Mouse (Mus musculus): ENCODE data around the gene Rcan1.

Gene Rcan1

DNA sequence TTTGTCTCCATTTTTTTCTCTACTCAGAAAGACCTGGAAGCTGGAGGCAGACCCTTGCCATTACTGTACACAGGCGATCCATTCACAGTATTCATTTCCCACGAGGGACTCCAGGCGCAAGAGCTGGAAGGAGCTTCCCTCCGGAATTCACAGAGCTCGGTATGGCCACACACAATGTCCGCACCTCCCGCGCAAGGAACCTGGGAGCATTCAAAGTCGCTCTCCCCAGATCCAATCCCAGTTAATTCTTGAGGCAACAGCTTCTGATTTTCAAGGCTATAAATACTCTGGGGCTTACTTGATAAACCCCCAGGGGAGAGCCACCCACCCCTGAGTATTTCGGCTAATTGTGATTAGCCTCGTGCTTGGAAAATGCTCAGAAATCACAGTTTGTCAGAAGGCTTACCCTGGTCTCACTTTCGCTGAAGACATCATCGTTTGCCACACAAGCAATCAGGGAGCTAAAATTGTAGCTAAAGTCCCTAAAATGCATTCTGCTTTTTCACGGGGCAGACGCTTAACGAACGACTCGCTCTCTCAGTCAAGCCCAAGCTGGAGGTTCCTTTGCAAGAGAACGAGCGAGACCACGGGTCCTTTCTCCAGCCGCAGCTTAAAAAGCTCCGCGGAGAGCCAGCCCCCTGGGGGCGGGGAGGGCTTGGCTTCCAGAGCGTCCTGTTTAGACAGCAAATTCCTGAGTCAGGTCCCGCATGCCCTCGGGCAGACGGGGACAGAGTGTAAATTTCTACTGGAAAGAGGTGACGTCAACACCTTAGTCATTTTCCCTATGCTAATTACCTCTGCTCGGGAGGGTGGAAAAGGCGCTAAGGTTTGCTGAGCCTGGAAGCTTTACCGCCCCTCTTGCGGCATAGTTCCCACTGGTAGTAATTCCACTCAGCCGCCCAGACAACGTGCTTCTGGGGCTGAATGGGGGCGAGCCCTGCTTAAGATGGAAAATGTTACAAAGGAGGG is 70.9 kb downstream of the Rcan1 start:
- peak; percentile 52 for DNase-seq (ENCODE audit: low read depth)

DNA sequence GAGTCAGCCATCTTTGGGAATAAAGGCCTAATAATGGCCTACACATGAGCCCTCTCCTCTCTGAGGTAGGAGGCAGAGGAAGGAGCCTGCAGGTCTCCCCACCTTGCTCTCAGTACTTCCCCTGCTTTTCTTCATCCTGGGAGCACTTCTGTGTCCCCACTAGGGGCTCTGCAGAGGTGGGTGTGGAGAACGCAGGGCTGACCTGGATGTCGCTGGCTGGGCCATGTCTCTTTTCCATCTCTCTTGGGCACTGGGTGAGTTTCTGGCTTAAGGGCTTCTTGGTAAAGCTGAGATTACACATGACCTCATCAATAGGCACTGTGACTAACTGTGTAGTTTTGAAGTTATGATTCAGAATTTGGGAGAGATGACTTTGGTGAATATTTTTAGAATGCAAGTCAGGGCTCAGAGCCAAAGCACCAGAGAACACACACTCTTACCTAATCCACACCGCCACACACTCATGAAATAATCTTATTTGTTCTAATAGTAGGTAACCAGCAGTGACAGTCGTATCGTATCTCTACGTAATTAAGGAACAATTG is 72.0 kb downstream of the Rcan1 start:
- DNase-seq (ENCODE audit: low read depth): no peak

DNA sequence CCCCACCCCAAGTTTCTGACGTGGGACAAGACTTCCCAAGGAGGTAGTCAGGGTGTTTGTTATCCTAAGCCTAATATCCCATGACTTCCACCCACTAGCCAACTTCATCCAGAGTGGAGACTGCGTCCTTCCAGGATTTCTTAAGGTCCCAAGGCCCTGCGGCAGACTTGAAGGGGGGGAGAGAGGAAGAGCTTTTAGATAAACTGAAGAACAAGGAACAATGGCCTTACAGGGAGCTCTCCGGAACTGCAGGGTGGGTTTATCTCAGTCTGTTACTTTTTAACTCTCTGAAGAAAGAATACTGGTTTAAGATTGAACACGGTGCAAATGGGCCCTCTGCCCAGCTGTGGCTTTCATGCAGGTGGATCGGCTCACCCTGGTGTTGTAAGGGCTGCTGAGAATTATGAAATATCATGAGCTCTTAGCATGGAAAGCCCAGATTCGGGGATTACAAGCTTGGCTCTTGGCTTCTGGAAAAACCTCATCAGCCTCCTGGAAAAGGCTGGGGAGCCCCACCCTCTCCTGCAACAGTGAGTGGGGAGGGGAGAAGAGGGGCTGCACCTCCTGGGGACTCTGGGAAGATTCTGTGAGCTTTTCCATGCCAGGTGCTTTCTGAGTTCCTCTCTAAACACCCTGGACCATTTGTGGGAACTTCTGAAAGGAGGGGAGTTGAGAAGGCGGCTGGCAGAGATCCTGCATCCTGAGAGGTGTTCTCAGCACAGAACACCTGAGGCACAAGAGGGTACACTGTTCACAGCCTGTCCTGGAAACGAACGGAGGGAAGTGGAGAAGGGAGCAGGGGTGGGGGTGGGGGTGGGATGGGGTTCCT is 72.7 kb downstream of the Rcan1 start:
- no peak for DNase-seq (ENCODE audit: low read depth)

DNA sequence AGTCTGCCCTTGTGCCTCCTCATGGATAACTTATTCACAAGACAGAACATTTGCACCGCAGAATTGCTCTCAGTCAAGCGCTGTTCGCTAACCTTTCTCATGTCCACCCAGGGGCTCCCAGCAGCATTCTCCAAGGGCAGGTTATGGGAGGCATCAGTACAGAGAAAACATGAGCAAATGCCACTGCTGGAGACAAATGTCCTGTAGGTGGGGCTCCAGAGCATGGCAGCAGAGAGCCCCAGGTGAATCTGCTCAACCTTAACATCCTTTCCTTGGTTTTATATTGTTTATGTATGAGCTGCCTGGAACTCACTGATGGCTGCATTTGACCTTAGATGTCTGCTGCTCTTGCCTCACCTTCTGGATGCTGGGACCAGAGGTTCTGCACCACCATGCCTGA is 76.9 kb downstream of the Rcan1 start:
- DNase-seq (ENCODE audit: low read depth): no peak

DNA sequence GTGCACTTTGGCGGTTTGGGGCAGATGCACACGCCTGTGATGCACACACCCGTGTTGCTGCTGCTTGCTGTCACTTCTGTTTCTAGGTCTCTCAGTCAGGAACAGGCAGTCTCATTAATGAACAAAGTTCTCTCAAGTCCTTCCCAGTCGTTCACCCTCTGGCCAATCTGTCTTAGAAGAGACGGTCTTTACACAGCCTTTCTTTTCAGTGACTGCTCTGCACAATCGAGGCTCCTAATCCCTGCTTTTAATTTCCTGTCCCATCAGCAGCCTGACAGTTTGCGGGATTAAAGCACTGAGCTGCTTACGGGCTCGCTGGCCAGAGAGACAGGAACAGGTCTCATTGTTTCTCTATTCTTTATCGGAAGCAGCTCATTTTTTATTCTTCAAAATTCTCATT is 83.0 kb downstream of the Rcan1 start:
- DNase-seq (ENCODE audit: low read depth): no peak

DNA sequence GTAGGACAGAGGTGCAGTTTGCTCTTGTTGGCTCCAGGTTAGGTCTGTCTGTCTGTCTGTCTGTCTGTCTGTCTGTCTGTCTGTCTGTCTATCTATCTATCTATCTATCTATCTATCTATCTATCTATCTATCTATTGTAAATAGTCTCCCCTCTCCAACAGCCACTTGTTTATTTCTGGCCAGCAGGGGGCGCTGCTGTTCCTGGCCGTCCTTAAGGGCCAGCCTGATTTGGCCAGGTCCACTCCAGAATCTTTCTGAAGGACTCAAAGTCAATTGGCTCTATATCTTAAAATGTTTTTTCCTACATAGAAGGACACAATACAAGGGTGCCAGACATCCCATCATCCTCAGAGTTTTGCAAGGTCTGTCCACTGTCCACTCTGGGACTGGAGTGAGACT is 85.6 kb downstream of the Rcan1 start:
- peak; percentile 42 for DNase-seq (ENCODE audit: low read depth)

DNA sequence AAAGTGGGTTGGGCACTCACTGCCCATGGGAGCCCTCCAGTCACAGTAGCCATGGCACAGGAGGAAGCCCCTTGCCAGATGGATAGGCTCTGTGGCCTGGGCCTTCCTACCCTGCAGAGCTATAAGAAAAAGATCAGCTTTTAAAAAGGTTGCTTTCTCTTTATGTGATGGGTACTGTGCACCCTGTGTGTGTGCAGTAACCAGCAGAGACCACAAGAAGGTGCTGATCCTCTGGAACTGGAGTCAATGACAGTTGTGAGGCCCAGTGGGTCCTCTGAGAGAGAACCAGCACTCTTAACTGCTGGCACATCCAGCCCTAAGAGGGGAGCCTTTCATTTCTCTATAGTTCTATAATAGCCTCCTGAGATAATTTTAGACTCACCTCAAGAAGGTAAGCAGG is 87.3 kb downstream of the Rcan1 start:
- DNase-seq (ENCODE audit: low read depth): no peak

DNA sequence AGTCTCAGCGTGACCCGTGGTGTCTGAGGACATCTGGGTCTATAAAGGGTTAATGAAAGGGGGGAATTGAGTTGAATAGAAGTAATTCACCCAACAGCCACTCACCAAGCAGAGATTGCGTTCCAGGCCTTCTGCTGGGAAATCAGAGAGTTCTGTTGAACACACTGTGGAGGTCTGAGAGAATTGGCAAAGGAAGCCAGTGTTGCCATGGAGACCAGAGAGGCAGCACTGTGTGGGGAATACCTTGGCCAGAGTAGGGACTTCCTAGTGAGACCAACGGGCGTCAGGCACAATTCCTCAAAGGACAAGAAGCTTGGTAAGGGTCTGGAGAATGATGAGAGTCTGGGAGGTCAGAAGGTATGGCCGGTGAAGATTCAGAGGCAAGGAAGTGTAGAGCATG is 88.2 kb downstream of the Rcan1 start:
- DNase-seq (ENCODE audit: low read depth): no peak

DNA sequence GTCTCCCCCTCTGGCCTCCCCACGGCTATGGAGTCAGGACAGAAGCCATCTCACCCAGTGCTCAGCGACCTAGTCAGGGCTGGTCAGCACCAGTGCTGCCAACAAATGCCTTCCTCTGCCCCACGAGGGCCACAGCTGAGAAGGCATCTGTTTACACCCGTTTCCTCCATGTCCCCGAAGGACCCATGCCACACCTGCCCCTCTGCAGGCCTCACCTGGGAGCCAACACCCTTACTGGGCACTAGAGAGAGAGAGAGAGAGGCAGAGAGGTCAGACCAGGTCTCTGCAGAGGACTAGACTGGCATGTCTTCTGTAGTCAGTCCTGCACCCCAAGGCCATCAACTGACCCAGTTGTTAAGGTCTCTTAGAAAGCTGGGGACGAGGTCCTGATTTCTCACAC is 89.6 kb downstream of the Rcan1 start:
- no peak for DNase-seq (ENCODE audit: low read depth)

DNA sequence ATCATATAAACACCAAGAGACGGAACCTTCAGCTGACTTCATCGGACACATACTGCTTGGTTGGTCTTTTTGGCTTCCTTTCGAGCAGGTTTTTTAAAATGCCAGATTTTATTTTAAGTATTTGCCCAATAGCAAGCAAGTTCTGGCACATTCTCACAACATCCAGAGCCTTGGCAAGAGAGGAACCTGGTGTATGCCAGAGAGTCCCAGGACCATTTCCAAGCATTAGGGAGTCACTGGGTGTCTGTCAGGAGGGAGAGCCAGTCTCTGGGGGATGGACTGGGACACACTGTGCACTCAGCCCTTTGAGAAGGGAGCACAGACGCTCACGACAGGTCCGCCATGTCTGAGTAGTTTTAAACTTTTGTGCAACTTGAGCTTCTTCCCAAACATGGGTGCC is 93.7 kb downstream of the Rcan1 start:
- DNase-seq (ENCODE audit: low read depth): no peak

DNA sequence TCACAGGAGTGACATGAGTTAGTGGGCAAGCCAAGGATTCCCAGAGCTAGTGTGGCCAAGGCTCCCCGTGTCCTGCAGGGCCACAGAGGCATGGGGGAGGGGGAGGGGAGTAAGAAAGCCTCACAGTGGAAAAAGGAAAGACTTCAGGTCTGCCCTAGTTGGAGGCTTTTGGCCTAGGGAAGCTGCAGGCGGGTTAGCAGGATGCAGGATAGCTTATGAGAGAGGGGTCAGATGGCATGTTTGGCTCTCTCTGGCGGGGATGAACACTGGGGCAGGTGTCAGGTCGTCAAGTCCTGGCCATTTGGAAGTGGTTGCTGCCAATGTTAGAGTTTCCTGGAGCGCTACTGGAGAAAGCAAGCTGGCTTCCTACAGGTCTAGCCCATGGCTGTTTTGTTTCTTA is 99.0 kb downstream of the Rcan1 start:
- no peak for DNase-seq (ENCODE audit: low read depth)

DNA sequence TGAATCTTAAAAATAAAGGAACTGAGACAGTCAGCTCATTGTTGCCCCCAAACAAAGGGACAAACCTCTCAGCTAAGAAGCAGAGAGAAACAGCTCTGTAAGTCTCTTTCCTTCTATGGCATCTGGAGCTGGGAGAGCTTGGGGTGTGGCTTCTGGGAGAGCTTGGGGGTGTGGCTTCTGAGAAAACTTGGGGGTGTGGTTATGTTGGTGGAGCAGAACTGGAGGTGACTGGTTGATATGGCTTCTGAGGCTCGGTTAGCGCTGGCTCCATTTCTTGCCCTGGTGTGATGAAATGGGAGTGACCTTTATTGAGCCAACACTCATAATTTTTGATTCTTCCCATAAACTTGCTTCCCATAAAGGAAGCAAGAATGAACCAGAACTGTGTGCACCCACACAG is 101.4 kb downstream of the Rcan1 start:
- DNase-seq (ENCODE audit: low read depth): peak; percentile 37

DNA sequence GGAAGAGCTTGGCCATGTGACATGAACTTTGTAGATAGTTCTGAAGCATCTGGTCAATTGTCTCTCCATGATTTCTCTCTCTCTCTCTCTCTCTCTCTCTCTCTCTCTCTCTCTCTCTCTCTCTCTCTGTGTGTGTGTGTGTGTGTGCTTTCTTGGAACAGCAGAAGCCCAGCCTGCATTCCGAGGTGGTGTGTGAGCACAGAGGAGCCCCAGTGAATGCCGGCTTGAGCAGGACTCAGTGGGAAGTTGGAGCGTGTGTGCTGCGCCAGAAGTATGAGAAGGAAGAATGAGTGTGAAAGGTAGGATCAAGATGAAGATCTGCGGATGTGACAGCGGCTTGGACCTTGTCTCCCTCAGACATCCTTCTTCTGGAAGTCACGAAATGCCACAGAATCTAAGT is 105.2 kb downstream of the Rcan1 start:
- no peak for DNase-seq (ENCODE audit: low read depth)

DNA sequence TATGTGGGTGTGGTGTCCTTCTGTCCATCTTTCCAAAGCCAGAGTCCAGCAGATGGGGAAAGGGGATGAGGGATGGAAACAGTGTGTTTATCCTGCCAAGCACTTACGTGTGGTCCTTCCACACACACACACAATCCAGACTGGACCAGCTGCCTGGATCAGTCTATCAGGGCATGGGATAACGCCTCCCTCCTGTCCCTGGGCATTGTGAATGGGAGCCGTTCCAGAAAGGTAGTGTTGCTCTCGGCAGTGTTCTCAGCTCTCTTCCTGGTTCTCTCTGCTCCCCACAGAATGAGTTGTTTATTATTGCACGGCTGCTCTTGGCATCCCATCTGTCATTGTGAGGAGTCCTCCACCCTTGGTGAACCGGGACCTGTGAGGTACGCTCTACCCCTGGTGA is 110.0 kb downstream of the Rcan1 start:
- no peak for DNase-seq (ENCODE audit: low read depth)

DNA sequence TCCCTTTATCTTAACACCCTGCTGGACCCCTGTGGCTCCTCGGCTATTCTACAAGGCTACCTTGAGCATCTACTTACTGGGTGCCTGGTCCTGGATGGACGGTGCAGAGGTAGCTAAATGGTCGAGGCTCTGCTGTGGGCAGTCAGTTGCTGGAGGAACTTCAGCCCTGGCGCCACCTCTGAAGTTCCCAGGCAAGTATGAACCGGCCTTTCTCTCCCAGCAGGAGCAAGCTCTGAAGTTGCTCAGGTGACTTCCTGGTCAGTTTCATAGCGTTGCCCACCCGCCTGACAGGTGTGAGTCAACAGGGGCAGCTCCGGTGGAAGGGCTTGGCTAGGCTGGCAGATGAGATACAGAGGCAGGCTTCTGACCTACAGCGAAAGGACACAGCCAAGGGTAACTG is 111.4 kb downstream of the Rcan1 start, which contains the start of gene Kcne1:
Gene Kcne1 (minus strand): TSS at position 240 of the 400 bp plus-strand sequence.
- no peak for DNase-seq (ENCODE audit: low read depth)

DNA sequence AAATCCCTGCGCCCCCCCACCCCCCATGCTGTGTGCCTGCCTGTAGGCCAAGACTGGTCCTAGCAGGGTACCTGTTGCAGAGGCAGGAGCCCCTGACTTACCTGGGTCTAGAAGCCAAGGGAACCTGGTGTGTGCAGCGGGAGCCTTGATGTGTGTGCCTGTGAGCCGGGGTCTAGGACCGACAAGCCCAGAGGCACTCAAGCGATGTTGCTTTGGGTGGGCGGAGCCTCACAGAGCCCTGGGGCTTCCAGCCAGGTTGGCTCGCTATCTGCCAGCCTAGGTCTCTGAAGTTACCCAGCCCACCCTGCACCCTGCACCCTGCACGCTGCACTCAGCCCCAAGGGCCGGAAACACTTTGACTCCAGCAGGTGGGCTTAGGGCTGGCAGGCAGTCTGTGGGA is 111.9 kb downstream of the Rcan1 start:
- no peak for DNase-seq (ENCODE audit: low read depth)

DNA sequence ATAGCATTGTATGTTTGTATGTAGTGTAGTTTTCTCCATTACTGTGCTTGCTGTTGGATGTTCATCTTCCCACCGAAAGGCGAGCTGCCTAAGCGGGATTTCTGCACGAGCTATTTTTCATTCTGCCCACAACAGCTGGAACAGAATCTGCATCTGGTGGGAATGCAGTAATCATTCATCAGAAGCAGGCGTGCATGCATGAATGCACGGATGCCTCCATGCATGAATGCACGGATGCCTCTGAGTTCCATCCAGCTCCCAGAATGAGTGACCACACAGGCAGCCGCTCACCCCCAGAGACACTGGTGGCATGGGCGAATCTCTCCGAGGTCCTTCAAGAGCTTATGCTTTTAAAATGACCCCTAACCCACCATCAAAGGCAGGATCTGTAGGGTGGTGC is 113.1 kb downstream of the Rcan1 start:
- no peak for DNase-seq (ENCODE audit: low read depth)

DNA sequence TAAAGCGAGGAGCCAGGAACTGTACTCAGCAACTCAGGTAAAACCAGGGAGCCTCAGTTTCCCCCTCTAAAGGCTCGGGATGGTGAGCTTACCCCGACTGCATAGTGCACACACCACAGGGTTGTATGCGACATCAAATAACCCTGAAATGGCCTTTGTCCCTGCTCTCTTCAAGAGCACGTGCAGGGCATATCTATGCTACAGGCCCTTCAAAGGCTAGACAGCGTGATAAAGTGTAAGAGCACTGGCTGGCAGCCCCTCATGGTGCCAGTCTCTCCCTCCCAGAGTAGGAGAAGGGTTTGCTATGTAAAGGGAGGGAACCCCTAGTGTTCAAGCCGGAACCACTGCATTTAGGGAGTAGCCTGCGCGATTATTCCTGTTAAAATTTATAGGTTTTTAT is 113.6 kb downstream of the Rcan1 start:
- no peak for DNase-seq (ENCODE audit: low read depth)

DNA sequence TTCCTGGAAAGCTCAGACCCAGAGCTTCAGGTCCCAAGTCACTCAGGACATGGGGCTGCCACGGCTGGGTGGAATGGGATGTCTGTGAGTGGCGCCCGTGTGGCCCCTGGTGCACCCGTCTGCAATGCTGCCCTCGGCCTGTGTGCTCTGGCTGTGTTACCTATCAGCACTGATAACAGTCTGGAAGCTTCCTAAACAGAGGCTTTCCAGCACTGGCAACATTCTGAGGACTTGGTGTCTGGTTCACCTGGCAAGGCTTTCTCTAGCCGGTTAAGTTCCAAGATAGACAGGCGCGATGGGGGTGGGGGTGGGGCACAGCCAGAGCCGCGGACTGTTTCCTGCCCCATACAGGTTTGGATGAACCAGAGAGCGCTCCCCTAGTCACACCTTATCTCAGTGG is 114.7 kb downstream of the Rcan1 start:
- DNase-seq (ENCODE audit: low read depth): no peak

DNA sequence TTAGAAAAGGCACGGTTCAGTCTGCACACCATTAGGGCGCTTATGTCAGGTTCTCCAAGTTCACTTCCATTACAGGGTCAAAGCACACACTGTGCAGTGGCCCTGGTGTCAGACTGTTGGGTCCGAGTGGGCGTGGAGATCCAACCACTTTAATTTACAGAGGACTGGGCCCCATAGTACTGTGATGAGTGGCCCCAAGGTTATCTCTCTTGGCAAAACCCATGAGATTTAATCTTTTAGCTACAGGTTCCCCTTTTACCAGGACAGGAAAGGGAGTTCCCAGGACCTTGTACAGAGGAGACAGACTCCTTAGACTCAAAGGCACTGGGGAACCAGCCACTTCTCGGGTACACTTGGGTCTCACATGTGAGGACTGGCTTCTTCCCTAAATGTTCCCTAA is 115.3 kb downstream of the Rcan1 start:
- DNase-seq (ENCODE audit: low read depth): no peak

DNA sequence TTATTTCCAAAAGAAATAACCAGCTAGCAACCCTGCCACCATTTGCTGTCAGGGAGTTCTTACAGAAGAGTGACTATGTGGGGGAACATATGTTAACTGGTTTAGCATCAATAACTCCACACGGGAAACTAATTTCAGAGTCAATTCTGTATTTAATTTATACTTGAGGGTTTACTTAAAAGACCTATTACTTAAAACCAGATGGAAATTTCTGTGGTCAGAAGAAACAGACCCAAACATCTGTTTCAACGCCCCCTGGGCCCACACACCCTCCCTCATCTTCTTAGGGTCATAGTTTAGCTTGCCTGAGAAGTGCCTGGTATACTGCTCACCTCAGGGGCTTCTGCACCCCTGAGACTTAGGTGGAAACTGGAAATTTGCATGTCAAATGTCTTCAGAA is 116.8 kb downstream of the Rcan1 start:
- no peak for DNase-seq (ENCODE audit: low read depth)

DNA sequence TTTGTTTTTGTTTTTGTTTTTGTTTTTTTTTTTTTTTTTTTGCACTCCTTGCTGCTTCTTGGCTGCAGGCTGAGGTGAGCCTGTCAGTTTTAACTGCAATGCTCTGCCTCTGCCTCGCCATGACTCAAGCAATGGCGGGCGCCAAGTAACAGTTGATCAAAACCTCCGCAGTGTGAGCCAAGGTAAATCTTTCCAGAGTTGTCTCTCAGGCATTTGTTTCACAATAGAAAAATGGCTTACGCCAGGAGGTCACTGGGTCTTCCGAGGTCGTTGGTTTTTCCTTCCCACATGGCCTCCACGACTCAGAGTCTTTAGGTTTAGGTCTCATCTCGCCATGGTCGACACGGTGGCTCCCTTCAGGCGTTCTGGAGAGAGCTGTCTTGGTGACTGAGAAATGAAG is 117.4 kb downstream of the Rcan1 start:
- no peak for DNase-seq (ENCODE audit: low read depth)

DNA sequence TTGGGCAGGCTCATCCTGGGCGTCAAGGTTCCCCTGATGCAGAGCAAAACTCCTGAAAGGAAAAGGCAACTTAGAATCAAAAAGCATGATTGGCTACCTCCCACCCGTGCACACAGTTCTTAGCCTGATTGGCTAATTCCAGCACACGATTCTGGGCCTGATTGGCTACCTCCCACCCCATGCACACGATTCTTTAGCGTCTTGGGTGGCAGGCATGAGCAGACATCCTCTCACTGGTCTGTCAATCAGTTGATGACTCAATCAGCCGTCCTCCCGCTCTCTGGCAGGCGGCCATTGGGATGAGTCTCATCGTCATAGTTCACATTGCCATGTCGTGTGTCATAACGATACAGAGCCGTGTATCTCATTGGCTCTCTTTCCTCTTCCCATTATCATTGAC is 121.7 kb downstream of the Rcan1 start:
- no peak for DNase-seq (ENCODE audit: low read depth)

Data from c-Kit-positive CD71-negative TER-119-negative erythroid progenitor cells, embryonic 14.5 days (primary cell).